Mouse (Mus musculus): ENCODE results near the gene Tmem150b. TPM values are rescaled to one million over a fixed set of nuclear protein-coding genes. Genes with fewer than 3 reads are reported as not detected.
A peak's percentile ranks its signal among the peaks of the same experiment; 100 is the strongest.

The Tmem150b gene
- total and polyA plus RNA-seq, 3 experiments = 0.31 to 1.4 TPM; not detected in 1

DNA sequence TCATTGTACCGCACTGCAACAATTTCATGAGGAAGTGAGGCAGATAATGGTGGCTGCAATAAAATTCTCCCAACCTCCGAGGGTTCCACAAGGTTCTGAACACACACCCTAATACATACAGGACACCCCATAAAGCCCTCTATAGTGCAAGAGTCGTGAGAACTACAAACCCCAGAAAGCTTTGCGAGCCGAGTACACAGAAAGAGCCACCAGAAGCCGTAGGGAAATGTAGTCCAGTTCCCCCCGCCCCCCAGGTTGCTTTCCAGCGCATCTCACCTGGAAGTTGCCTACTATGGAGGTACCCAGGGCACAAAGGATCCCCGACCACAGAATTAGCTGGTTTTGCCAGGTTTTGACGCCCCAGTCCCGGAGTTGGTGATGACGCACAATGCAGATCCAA, 1.5 kb downstream of the Tmem150b start (continued):
- TF ChIP-seq USF2 (IDR thresholded peaks at IDR 0.05; ENCODE audit: borderline replicate concordance in 1 of 2, insufficient read depth in 1 of 2, low read depth in 1 of 2, low read length in 2 of 2) = no peak
- TF ChIP-seq MAFK (IDR thresholded peaks at IDR 0.05; ENCODE audit: borderline replicate concordance, low read depth, low read length) = no peak
- TF ChIP-seq POLR2A (IDR thresholded peaks at IDR 0.05; ENCODE audit: control insufficient read depth in 1 of 2, insufficient read depth in 1 of 2, low read depth in 1 of 2, low read length in 2 of 2, poor library complexity in 1 of 2) = no peak
- TF ChIP-seq ELF1 (IDR thresholded peaks at IDR 0.05; ENCODE audit: low read depth, low read length) = 0 out of 2 replicates have a peak, but pooled peaks have one; percentile 29
- no peak for TF ChIP-seq GATA1 (IDR thresholded peaks at IDR 0.05; ENCODE audit: low read depth, low read length)

DNA sequence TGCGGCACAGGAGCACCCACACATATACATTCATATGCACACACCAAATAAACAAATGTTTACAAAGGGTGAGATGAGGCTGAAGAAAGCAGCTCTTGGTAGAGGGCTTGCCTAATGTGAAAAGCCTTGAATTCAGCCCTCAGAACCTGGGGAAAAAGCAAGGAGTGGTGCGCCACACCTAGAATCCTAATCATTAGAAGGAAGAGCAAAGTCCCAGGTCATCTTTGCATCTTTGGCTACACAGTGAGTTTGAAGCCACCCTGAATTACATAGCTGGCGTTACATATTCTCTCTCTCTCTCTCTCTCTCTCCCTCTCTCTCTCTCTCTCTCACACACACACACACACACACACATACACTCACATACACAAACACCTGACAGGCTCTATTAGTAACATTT, 5.8 kb downstream of the Tmem150b start:
- H3K9ac ChIP-seq (ENCODE audit: control insufficient read depth, low read depth, low read length, poor library complexity, severe bottlenecking) = no peak overlapping the region
- no peaks in the 10 kb centered on the region for H3K9me3 ChIP-seq (replicated peaks; ENCODE audit: insufficient read depth, low read length)
- H3K27ac ChIP-seq (ENCODE audit: control insufficient read depth, low read depth, low read length) = no peak overlapping the region
- no peaks in the 10 kb centered on the region for H3K27me3 ChIP-seq (ENCODE audit: control insufficient read depth in 1 of 2, insufficient read depth in 2 of 2, low read length in 2 of 2)
- H3K79me2 ChIP-seq (ENCODE audit: control insufficient read depth, insufficient read depth, low read length, poor library complexity) = no peaks in the 10 kb centered on the region
- H3K36me3 ChIP-seq (ENCODE audit: control insufficient read depth in 1 of 2, insufficient read depth in 2 of 2, low read length in 2 of 2) = peaks cover 0 to 2% of the 10 kb centered on the region in 2 experiments; a peak in 1 of 4 replicates
- H3K4me3 ChIP-seq (ENCODE audit: control insufficient read depth in 1 of 2, insufficient read depth in 1 of 2, low read depth in 2 of 2, low read length in 2 of 2) = no peak overlapping the region
- no peak for DNase-seq (ENCODE audit: low read depth, low spot score)
- peaks cover 0 to 4% of the 10 kb centered on the region in 2 experiments; a peak in 1 of 4 replicates for H3K4me1 ChIP-seq (ENCODE audit: control insufficient read depth in 1 of 2, insufficient read depth in 2 of 2, low read length in 2 of 2)
- no peak for TF ChIP-seq MXI1 (IDR thresholded peaks at IDR 0.05; ENCODE audit: low read depth, low read length)
- TF ChIP-seq E2F4 (IDR thresholded peaks at IDR 0.05; ENCODE audit: borderline replicate concordance, low read depth, low read length) = no peak
- TF ChIP-seq HCFC1 (IDR thresholded peaks at IDR 0.05; ENCODE audit: low read depth, low read length) = no peak
- TF ChIP-seq ZKSCAN1 (IDR thresholded peaks at IDR 0.05; ENCODE audit: low read depth, low read length) = no peak
- no peak for TF ChIP-seq MEF2A (IDR thresholded peaks at IDR 0.05; ENCODE audit: extremely low read depth, insufficient replicate concordance, low read depth, low read length, poor library complexity, severe bottlenecking)
- TF ChIP-seq CHD1 (IDR thresholded peaks at IDR 0.05; ENCODE audit: low read depth, low read length) = no peak
- TF ChIP-seq MAX (IDR thresholded peaks at IDR 0.05; ENCODE audit: low read length) = no peak

DNA sequence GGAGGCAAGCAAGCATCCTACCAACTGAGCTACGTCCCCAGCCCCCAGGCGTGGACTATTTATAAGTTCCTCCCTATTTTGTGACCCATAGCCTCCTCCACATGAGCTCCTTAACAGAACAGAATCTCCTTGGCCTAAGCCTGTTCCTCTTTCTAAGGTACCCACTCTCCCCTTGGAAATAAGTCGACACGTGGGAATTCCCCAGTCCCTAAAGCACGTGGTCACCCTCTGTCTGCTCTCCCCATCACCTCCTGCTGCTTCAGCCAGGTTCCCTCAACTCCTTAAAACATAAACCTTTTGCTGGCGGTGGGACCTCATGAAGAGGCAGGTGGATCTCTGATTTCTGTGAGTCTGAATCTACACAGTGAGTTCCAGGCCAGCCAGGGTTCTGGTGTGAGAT, 8.1 kb downstream of the Tmem150b start:
- no peaks in the 10 kb centered on the region for H3K79me2 ChIP-seq (ENCODE audit: control insufficient read depth, insufficient read depth, low read length, poor library complexity)
- no peak overlapping the region for H3K27ac ChIP-seq (ENCODE audit: control insufficient read depth, low read depth, low read length)
- no peak overlapping the region for H3K9ac ChIP-seq (ENCODE audit: control insufficient read depth, low read depth, low read length, poor library complexity, severe bottlenecking)
- no peak for TF ChIP-seq BHLHE40 (IDR thresholded peaks at IDR 0.05; ENCODE audit: borderline replicate concordance, low read depth, low read length)
- no peak for TF ChIP-seq CHD1 (IDR thresholded peaks at IDR 0.05; ENCODE audit: low read depth, low read length)
- TF ChIP-seq CHD2 (IDR thresholded peaks at IDR 0.05; ENCODE audit: low read length) = no peak
- no peak for TF ChIP-seq E2F4 (IDR thresholded peaks at IDR 0.05; ENCODE audit: borderline replicate concordance, low read depth, low read length)
- no peak for TF ChIP-seq EP300 (IDR thresholded peaks at IDR 0.05; ENCODE audit: low read depth in 1 of 2, low read length in 2 of 2)
- TF ChIP-seq TCF12 (IDR thresholded peaks at IDR 0.05; ENCODE audit: low read depth, low read length) = no peak
- H3K9me3 ChIP-seq (replicated peaks; ENCODE audit: insufficient read depth, low read length) = no peaks in the 10 kb centered on the region
- no peak for DNase-seq (ENCODE audit: low read depth, low spot score)
- H3K36me3 ChIP-seq (ENCODE audit: control insufficient read depth in 1 of 2, insufficient read depth in 2 of 2, low read length in 2 of 2) = no peaks in the 10 kb centered on the region
- H3K27me3 ChIP-seq (ENCODE audit: control insufficient read depth in 1 of 2, insufficient read depth in 2 of 2, low read length in 2 of 2) = no peaks in the 10 kb centered on the region
- 0 out of 4 replicates have a peak, but pooled peaks cover 0 to 2% of the 10 kb centered on the region in 2 experiments for H3K4me1 ChIP-seq (ENCODE audit: control insufficient read depth in 1 of 2, insufficient read depth in 2 of 2, low read length in 2 of 2)
- H3K4me3 ChIP-seq (ENCODE audit: control insufficient read depth in 1 of 2, insufficient read depth in 1 of 2, low read depth in 2 of 2, low read length in 2 of 2) = no peak overlapping the region

All from MEL (cell line).